Mouse (Mus musculus): ENCODE data around the gene Hoxb5. TPM values are rescaled to one million over a fixed set of nuclear protein-coding genes. Genes with fewer than 3 reads are reported as not detected.

Hoxb5 gene
- polyA plus RNA-seq, 1 experiment from 2014 or later: 46.1 TPM

MicroRNA genes within 50 kb of the gene (microRNA counts, 519-probe panel; counts per million panel counts)
- microRNA mmu-miR-10a (3,271 counts per million, percentile 87 among the panel's probes with 10 or more counts), microRNA mmu-miR-196a (1,685 counts per million, percentile 10 among the panel's probes with 10 or more counts)

Small RNAs within 50 kb of the gene (microRNA-seq; reads per million reads assigned to microRNA genes)
- gene Mir10a (40,003 reads per million, percentile 99 among the genes with 10 or more reads in this experiment), gene Mir196a-1 (4.1 reads per million, percentile 18 among the genes with 10 or more reads in this experiment)

Other genes starting within 250 kb of the Hoxb5 start
- gene Ube2z, start 237.9 kb upstream of the Hoxb5 start, polyA plus RNA-seq (2015; fragmentation: Nextera tagmentation; extraction: Ambion mirVana): 42.2 and 45.0 TPM in 2 replicates
- 522 and 555 TPM in 2 replicates for gene Atp5g1, start 227.7 kb upstream of the Hoxb5 start, polyA plus RNA-seq (2015; fragmentation: Nextera tagmentation; extraction: Ambion mirVana)
- 0.13 and 0.24 TPM in 2 replicates for gene Calcoco2, start 191.4 kb upstream of the Hoxb5 start, polyA plus RNA-seq (2015; fragmentation: Nextera tagmentation; extraction: Ambion mirVana)
- gene Ttll6, start 169.6 kb upstream of the Hoxb5 start, polyA plus RNA-seq (2015; fragmentation: Nextera tagmentation; extraction: Ambion mirVana): 0.68 and 0.93 TPM in 2 replicates
- gene Hoxb13, start 109.0 kb upstream of the Hoxb5 start, polyA plus RNA-seq (2015; fragmentation: Nextera tagmentation; extraction: Ambion mirVana): not detected in 2 replicates
- 0.25 and 0.27 TPM in 2 replicates for gene Hoxb9, start 31.9 kb upstream of the Hoxb5 start, polyA plus RNA-seq (2015; fragmentation: Nextera tagmentation; extraction: Ambion mirVana)
- 0.91 and 1.0 TPM in 2 replicates for gene Hoxb8, start 21.4 kb upstream of the Hoxb5 start, polyA plus RNA-seq (2015; fragmentation: Nextera tagmentation; extraction: Ambion mirVana)
- gene Hoxb7, start 16.7 kb upstream of the Hoxb5 start, polyA plus RNA-seq (2015; fragmentation: Nextera tagmentation; extraction: Ambion mirVana): 2.5 and 3.0 TPM in 2 replicates
- gene Hoxb6, start 10.9 kb upstream of the Hoxb5 start, polyA plus RNA-seq (2015; fragmentation: Nextera tagmentation; extraction: Ambion mirVana): 15.2 and 16.9 TPM in 2 replicates
- 4.3 and 4.4 TPM in 2 replicates for gene Hoxb4, start 14.9 kb downstream of the Hoxb5 start, polyA plus RNA-seq (2015; fragmentation: Nextera tagmentation; extraction: Ambion mirVana)
- 3.0 and 3.8 TPM in 2 replicates for gene Hoxb3, start 20.0 kb downstream of the Hoxb5 start, polyA plus RNA-seq (2015; fragmentation: Nextera tagmentation; extraction: Ambion mirVana)
- 36.9 and 39.2 TPM in 2 replicates for gene Hoxb2, start 47.2 kb downstream of the Hoxb5 start, polyA plus RNA-seq (2015; fragmentation: Nextera tagmentation; extraction: Ambion mirVana)
- 0.14 TPM in 1 of 2 replicates, not detected in the other for gene Hoxb1, start 62.4 kb downstream of the Hoxb5 start, polyA plus RNA-seq (2015; fragmentation: Nextera tagmentation; extraction: Ambion mirVana)
- 1.6 and 6.6 TPM in 2 replicates for gene Skap1, start 161.3 kb downstream of the Hoxb5 start, polyA plus RNA-seq (2015; fragmentation: Nextera tagmentation; extraction: Ambion mirVana)

Measured in lung, embryonic 15.5 days (tissue).